Mouse (Mus musculus): ENCODE results near the gene Ndufs2. TPM values are rescaled to one million over a fixed set of nuclear protein-coding genes. Genes with fewer than 3 reads are reported as not detected.

Gene Ndufs2
- polyA plus RNA-seq, 1 experiment from 2014 or later, result 254 TPM

- H3K4me1 ChIP-seq, result peaks cover 49% of the 10 kb centered on the region
- no peaks in the 10 kb centered on the region for H3K27me3 ChIP-seq
- H3K9ac ChIP-seq, result no peak overlapping the region
- no peak for ATAC-seq (ENCODE audit: low FRiP score, low read depth)
- no peaks in the 10 kb centered on the region for H3K9me3 ChIP-seq
- no peak overlapping the region for H3K4me3 ChIP-seq
- 85% methylated on average over 15 of the region's 15 CpGs for WGBS
- H3K4me2 ChIP-seq (replicated peaks), result no peak overlapping the region
- H3K36me3 ChIP-seq, result peaks cover 57% of the 10 kb centered on the region
- no peak overlapping the region for H3K27ac ChIP-seq
Observed at GRCm38 (mm10) chr1:171284491-171284890, 33.3 kb upstream of the Ndufs2 start.

- Histone ChIP-seq H3K36me3 (peaks cover 57% of the 10 kb centered on the region), H3K4me3 (no peak overlapping the region), H3K4me2 (replicated peaks) (no peak overlapping the region), H3K27me3 (no peaks in the 10 kb centered on the region), H3K9ac (no peak overlapping the region), H3K9me3 (no peaks in the 10 kb centered on the region), H3K4me1 (peaks cover 47% of the 10 kb centered on the region), H3K27ac (no peak overlapping the region)
- ATAC-seq (ENCODE audit: low FRiP score, low read depth), result no peak
- 89% methylated on average over 18 of the region's 18 CpGs for WGBS
Observed at GRCm38 (mm10) chr1:171283188-171284160, 32.3 kb upstream of the Ndufs2 start.

DNA sequence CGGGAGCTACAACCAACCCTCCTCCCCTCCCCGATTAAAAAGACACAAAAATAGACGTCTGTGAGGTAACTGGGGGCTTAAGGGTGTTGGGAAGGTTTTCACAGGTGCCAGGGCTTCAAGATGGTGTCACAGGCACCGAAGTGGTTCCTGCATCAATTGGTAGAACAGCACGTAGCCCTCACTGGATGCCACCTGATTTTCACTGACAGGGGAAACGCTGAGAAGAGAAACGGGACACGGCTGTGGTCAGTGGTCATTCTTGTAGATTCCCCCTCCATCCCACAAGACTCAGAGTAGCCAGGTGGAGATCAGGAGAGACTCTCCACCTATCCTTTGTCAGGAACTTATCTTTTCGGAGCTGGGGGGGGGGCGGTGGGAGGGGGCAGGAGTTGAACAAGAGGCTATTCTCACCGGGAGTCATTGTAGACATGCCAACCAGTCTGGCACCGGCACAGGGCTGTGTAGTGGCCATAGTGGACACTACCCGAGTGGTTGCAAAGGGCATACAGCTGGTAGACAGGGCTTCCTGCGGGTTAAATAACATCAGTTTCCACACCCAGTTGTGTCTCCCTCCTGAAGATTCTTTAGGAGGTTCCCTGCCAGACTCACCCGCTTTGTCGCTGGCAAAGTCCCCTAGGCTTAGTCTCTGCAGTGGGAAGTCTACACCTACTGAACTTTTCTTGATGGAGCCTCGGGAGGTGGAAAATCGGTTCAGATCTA lies 31.1 kb upstream of the Ndufs2 start:
- no peak overlapping the region for H3K27ac ChIP-seq
- peaks cover 41% of the 10 kb centered on the region for H3K4me1 ChIP-seq
- H3K36me3 ChIP-seq, result peaks cover 66% of the 10 kb centered on the region
- 81% methylated on average over 18 of the region's 18 CpGs for WGBS
- peak overlapping the region; percentile 95 for H3K4me2 ChIP-seq (replicated peaks)
- no peaks in the 10 kb centered on the region for H3K27me3 ChIP-seq
- peak overlapping the region; percentile 64; the same call in 1 of the 2 replicates for H3K9ac ChIP-seq
- peak overlapping the region; percentile 73 for H3K4me3 ChIP-seq
- no peak for ATAC-seq (ENCODE audit: low FRiP score, low read depth)
- H3K9me3 ChIP-seq, result no peaks in the 10 kb centered on the region

DNA sequence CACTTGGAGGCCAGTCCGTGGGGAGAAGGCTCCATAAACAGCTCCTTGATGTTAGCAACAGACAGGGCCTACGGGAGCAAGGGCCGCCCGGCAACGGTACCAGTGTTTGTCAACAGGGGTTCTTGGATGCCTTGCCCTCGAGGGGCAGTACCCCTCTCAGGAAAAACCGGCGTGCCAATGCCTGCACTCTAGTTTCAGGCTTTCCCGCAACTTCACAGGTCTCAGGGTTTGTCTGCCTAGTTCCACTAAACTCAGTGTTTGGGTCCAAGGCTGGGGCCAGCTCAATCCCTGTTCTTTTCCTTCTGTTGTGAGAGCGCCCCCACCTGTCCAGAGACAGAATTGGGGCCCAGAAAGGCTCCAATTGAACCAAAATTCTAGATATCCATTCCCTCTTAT lies 30.3 kb upstream of the Ndufs2 start:
- Histone ChIP-seq H3K9ac (peak overlapping the region; percentile 64), H3K4me1 (peaks cover 34% of the 10 kb centered on the region), H3K4me2 (replicated peaks) (peak overlapping the region; percentile 95), H3K9me3 (no peaks in the 10 kb centered on the region), H3K27ac (peak overlapping the region; percentile 72), H3K27me3 (no peaks in the 10 kb centered on the region), H3K36me3 (peaks cover 74% of the 10 kb centered on the region), H3K4me3 (peak overlapping the region; percentile 73)
- under 1% methylated on average over 10 of the region's 10 CpGs for WGBS
- peak; percentile 22 for ATAC-seq (ENCODE audit: low FRiP score, low read depth)

DNA sequence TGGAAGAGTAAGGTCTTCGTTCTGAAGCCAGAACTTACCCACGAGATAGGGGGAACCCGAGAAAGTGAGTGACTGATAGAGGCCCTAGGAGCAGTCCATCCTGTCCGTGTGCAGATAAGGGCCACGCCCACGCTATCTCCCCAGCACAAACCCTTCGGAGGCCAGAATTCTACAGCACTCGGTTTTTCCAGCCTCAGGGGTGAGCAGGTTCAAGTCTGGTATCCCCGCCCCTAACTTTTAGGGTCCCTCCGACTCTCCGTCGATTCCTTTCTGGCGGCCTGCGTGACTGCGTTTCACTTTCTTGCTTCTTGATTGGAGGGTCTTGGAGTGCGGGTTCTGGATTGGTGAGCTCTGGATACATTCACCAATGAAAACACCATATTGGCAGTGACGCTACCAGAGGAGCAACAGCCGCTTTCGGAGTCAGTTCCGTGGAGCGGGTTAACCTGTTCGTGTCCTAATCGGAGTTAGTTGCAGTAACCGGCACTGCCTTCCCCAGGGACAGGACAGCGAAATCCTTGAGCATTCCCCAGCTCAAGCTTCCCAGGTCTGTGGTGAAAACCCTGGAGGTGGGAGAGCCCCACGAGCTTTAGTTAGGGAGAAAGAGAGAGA lies 29.8 kb upstream of the Ndufs2 start, which contains the start of gene Ppox:
Gene Ppox (minus strand): TSS at position 271 of the 612 bp plus-strand sequence.
- peak; percentile 97 for ATAC-seq (ENCODE audit: low FRiP score, low read depth)
- Histone ChIP-seq H3K4me1 (peaks cover 29% of the 10 kb centered on the region), H3K27me3 (no peaks in the 10 kb centered on the region), H3K36me3 (peaks cover 74% of the 10 kb centered on the region), H3K27ac (peak within 1 kb of the TSS; percentile 72), H3K9ac (peak within 1 kb of the TSS; percentile 86), H3K4me2 (replicated peaks) (peak within 1 kb of the TSS; percentile 95), H3K9me3 (no peaks in the 10 kb centered on the region), H3K4me3 (peak within 1 kb of the TSS; percentile 73)
- WGBS, result under 1% methylated on average over 26 of the region's 26 CpGs

DNA sequence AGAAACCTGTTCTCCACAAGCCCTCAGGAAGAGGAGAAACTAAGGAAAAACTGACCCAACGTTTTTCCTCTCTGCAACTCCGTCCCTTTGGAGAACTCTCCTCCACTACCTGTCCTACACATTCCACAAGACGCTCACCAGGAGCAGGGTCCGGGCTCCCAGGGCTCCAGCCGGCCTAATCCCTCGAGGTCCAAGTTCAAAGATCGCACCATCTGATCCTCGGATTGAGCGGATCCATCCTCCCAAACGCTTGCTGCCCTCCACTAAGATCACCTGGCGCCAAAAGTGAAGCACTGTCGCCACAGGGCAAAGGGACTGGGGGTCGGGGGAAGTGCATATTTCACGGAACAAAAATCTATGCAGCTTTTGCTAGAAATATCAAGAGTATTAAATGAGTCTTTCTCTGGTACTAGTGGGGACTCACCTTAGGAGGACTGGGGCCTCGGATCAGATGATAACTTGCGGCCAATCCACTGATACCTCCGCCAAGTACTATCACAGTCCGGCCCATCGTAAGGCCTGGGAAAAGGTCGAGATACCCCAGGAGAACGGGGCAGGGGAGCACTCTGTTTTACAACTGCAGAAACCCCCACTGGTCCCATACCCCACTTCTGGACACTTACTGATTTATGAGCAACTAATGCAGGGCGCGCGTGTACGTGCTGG lies 29.2 kb upstream of the Ndufs2 start:
- no peak for ATAC-seq (ENCODE audit: low FRiP score, low read depth)
- Histone ChIP-seq H3K4me3 (peak overlapping the region; percentile 73), H3K36me3 (peaks cover 74% of the 10 kb centered on the region), H3K27me3 (no peaks in the 10 kb centered on the region), H3K9ac (peak overlapping the region; percentile 86), H3K4me2 (replicated peaks) (peak overlapping the region; percentile 95), H3K4me1 (peaks cover 23% of the 10 kb centered on the region), H3K9me3 (no peaks in the 10 kb centered on the region), H3K27ac (0 out of 2 replicates have a peak overlapping the region, but pooled peaks have one; percentile 7)
- WGBS, result under 1% methylated on average over 25 of the region's 25 CpGs

DNA sequence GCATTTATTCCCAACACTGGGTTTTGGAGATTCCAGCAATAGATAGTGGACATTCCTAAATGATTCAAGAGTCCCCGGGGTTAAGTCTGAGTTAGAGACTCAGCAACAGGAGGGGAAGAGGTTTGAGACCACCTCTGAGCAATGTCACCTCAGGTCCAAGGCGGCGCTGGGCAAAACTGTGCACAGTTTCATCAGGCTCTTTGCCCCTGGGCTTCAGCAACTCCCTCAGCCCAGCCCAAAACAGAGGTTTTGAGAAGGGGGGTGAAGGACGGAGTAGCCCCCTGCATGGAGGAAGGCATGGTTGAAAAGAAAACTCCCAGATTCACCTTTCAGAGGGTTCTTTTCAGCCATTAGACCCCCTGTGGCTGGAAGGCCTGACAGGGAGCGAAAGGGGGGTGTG lies 28.5 kb upstream of the Ndufs2 start:
- ATAC-seq (ENCODE audit: low FRiP score, low read depth), result no peak
- peak overlapping the region; percentile 95 for H3K4me2 ChIP-seq (replicated peaks)
- no peak overlapping the region for H3K27ac ChIP-seq
- no peaks in the 10 kb centered on the region for H3K9me3 ChIP-seq
- WGBS, result 58% methylated on average over 5 of the region's 5 CpGs
- peak overlapping the region; percentile 73 for H3K4me3 ChIP-seq
- peak overlapping the region; percentile 86 for H3K9ac ChIP-seq
- peaks cover 21% of the 10 kb centered on the region for H3K4me1 ChIP-seq
- H3K36me3 ChIP-seq, result peaks cover 74% of the 10 kb centered on the region
- H3K27me3 ChIP-seq, result no peaks in the 10 kb centered on the region

DNA sequence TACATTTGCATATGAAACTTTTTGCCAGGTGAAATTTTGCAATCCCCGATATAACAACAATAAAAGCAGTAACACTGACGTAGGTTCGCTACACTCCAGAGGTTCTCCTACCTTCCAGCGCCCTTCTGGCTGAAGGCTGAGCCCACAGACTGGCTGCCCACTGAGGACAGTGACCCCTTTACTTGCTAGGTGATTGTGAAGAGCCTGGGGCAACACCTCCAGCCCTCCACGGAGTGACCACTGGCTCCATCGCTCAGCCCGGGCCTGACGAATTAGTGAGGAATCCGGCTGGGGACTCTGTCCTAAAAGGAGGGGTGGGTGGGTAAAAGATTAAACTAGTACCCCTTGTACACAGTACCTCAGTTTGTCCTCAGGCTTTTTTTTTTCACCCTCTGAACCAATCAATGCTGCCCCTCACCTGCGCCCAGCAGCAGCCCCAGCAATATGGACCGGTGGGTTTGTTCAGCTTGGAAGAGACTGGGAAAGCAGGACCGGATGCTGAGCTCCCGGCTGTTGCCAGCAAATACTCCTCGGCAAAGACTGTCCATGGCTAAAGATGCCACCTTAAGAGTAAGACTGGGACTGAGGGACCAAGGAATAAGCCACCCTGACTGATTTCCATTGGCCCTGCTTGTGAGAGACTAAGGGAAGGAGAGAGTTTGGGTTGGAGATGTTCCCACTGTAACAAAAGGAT lies 28.0 kb upstream of the Ndufs2 start:
- peak overlapping the region; percentile 86 for H3K9ac ChIP-seq
- H3K36me3 ChIP-seq, result peaks cover 74% of the 10 kb centered on the region
- 85% methylated on average over 14 of the region's 14 CpGs for WGBS
- no peak overlapping the region for H3K27ac ChIP-seq
- ATAC-seq (ENCODE audit: low FRiP score, low read depth), result no peak
- no peaks in the 10 kb centered on the region for H3K9me3 ChIP-seq
- H3K4me2 ChIP-seq (replicated peaks), result peak overlapping the region; percentile 95
- peaks cover 21% of the 10 kb centered on the region for H3K4me1 ChIP-seq
- H3K27me3 ChIP-seq, result no peaks in the 10 kb centered on the region
- H3K4me3 ChIP-seq, result peak overlapping the region; percentile 73

GRCm38 (mm10) chr1:171278436-171278835 lies 27.2 kb upstream of the Ndufs2 start:
- Histone ChIP-seq H3K9ac (no peak overlapping the region; the same call in 1 of the 2 replicates), H3K36me3 (peaks cover 74% of the 10 kb centered on the region), H3K9me3 (no peaks in the 10 kb centered on the region), H3K27ac (no peak overlapping the region), H3K27me3 (no peaks in the 10 kb centered on the region), H3K4me1 (peaks cover 21% of the 10 kb centered on the region), H3K4me3 (no peak overlapping the region), H3K4me2 (replicated peaks) (no peak overlapping the region)
- WGBS, result 91% methylated on average over 8 of the region's 8 CpGs
- ATAC-seq (ENCODE audit: low FRiP score, low read depth), result no peak

DNA sequence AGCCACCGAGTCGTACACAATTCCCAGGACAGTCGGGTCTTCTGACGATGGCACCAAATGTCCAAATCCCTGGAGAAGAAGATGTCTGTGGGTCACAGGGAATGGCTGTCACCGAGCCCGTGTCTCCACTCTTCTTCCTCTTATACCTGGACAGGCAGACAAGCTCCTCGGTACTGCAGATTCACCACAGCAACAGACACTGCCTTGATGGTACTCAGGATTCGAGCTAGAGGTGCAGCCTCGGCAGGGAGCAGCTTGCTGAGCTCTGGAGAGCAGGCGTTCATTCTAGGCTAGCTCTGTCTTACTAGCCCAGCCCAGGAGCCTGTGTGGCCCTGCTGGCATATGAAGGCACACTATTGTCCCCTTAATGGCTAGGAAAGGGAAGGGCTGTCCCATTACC lies 26.5 kb upstream of the Ndufs2 start:
- Histone ChIP-seq H3K4me1 (peaks cover 21% of the 10 kb centered on the region), H3K4me2 (replicated peaks) (no peak overlapping the region), H3K4me3 (no peak overlapping the region), H3K9me3 (no peaks in the 10 kb centered on the region), H3K9ac (no peak overlapping the region), H3K36me3 (peaks cover 75% of the 10 kb centered on the region), H3K27me3 (no peaks in the 10 kb centered on the region), H3K27ac (no peak overlapping the region)
- no peak for ATAC-seq (ENCODE audit: low FRiP score, low read depth)
- WGBS, result 81% methylated on average over 10 of the region's 10 CpGs
